Mouse (Mus musculus) spleen, postnatal 10 days (tissue): Measurements from ENCODE around the gene Gm34653.
"Not testable (repeated sequence)": the region's sequence is repeated elsewhere in the genome, so short reads cannot be mapped to it uniquely, and the experiment has no call there.

Experiments used
- DNase-seq, 2 experiments: peaks; one replicate each; pipeline ENCODE4 v3.0.0; 2021 to 2022; ENCODE audit warnings: low spot score in 2 of 2

Gene Gm34653

DNA sequence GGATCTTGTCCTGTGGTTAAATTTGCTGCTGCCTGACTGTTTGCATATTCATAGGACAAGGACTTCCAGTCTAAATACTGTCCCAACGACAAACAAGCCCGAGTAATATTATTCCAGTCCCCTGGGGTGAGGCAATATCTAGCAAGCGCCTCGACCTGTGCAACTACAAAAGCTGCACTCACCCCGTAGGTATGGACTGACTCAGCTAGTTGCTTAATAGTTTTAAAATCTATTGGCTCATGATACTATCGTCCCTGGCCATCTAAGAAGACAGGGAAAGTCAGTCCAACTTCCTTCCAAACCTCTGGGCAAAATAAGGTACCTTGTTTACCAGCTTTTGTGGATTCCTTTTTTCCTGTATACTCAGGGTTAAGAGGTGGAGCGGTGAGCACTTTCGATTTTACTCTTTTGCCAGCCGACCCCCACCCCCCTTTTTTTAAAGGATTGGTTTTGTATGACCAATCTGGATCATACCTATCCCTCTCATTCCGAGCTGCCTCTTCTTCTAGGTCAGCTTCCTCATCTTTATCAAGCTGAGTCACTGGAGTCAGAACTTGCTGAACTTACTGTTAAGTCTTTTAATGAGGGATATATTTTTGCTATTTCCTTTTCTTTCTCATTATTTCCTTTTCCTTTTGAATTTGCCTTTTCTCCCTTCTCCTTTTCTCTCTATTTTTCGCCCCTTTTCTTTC, at the start of gene Gm34653:
TSS of gene Gm34653 (plus strand) at position 242 of the 692 bp plus-strand sequence.
- DNase-seq = not testable (repeated sequence)

GRCm38 (mm10) chr2:34783064-34784020, 49.5 kb upstream of the Gm34653 start:
- DNase-seq = peak; percentile 65 to 80

DNA sequence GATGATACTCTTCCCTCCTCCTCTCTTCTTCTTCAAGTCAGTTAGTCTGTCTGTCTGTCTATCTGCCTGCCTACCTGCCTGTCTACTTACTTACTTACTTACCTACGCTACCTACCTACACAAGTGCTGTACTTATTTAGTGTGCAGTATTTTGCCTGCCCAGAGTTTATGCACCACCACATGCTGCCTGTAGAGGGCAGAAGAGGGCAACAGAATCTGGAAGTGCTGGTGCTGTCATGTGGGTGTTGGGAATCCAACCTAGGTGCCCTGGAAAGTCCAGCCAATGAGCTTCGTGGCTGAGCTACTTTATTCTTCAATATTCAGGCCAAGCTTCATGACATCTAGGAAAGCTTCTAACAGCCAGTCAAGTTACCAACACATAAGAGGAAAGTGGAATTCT, 48.7 kb upstream of the Gm34653 start:
- peak; percentile 78 to 80 for DNase-seq

DNA sequence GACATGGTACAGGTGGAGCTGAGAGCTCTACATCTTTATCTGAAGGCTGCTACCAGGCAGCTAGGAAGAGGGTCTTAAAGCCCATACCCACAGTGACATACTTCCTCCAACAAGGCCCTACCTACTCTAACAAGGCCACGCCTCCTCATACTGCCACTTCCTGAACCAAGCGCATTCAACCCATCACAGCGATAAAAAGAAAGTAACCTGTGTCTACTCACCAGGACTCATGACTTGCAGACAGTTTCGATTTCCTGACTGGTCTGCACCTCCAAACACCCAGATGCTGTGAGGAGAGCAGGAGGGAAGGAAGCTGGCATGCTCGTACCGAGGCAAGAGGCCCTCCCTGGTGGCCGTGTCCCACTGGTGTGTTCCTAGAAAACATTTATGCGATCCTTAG, 42.5 kb upstream of the Gm34653 start:
- peak in 1 of 2 experiments; percentile 65 for DNase-seq

DNA sequence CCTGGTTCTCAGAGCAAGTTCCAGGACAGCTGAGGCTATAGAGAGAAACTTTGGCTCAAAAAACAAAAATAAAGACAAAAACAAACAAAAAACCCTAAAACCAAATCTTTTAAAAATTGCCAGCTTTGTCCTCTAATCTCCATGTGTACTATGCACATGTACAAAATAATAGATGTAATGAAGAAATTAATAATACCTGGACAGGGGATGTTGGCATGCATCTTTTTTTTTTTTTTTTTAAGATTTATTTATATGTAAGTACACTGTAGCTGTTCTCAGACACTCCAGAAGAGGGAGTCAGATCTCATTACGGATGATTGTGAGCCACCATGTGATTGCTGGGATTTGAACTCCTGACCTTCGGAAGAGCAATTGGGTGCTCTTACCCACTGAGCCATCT, 40.3 kb upstream of the Gm34653 start:
- DNase-seq = not testable (repeated sequence)

GRCm38 (mm10) chr2:34794511-34794910, 38.3 kb upstream of the Gm34653 start:
- no peak for DNase-seq

DNA sequence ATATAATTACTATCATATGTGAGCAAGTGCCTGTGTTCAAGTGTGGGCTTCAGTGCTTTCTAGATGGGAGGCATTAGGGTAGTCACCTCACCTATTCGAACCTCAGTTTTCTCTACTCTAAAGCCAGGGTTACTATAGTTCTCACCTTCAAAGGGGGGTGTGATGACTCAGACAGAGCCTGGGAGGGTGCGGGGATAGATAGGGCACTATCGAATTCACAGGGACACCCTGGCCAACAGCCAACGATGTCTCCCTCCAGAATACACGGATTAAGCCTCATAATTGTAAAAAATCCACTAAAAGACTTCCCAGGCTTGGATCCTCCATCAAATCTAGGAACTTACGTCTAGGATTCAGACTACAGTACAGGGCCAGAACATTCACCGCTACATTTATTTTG, 37.4 kb upstream of the Gm34653 start:
- DNase-seq = peak in 1 of 2 experiments; percentile 62

DNA sequence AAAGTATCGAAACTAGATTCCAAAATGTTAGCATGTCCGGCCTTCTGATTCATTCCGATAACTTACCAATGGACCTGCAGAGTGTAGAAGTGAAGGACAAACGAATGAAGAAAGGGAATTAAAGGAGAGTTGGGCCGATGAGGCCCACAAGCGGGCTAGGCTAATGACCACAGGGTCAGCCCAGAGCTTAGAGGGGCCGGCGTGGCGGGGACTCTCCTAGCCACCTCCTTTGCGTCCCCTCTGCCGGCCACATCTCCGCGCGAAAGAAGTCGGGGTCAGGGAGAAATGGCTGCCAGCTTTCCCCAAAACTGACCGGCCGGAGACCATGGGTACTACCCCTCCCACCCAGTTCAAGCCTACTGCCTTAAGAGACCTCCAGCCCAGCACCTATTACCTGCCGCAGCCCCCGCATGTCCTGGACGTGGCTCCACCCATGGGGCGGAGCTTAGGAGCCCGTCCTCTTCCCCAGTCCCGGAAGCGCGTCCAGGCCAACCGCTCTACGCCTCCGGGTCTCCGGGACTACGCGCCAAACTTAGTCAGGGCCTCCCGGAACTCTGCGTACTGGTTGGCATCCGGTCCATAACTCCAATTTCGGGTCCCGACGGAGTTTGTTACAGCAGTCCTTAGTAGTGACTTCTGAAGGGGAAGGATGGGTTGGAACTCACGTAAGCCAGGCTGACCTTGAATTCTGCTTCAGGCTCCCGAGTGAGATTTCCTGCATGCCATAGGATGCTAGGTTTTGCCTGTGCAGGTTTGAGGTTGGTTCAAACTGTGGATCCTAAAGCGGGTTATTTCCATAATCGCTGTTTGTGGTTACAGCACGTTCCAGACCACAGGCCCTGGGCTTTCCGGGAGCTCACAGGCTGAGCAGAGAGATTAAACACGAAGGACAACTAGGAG, 33.2 kb upstream of the Gm34653 start, which contains the start of gene Rabepk:
TSS of gene Rabepk (minus strand) at position 556 of the 900 bp plus-strand sequence.
- DNase-seq = peak; percentile 78 to 89

GRCm38 (mm10) chr2:34800371-34800770, 32.4 kb upstream of the Gm34653 start:
- DNase-seq = no peak

- DNase-seq = peak; percentile 93 to 98
Observed at GRCm38 (mm10) chr2:34801516-34802482, 31.0 kb upstream of the Gm34653 start.

GRCm38 (mm10) chr2:34802565-34803245, 30.1 kb upstream of the Gm34653 start:
- peak; percentile 52 to 66 for DNase-seq

DNA sequence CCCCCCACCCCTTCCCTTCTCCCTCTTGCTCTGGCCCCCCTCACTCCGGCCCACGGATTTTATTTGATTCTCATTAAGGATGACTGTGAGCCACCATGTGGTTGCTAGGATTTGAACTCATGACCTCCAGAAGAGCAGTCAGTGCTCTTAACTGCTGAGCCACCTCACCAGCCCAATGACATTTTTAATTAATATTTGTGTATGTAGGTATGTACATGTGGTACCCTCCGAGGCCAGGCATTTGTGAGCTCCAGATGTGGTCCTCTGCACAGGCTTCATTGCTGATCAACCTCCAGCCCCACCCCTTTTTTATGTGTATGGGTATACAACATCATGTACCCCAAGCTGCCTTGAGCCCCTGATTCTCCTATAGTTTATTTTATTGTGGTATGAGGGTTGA, 29.1 kb upstream of the Gm34653 start:
- DNase-seq = no peak

DNA sequence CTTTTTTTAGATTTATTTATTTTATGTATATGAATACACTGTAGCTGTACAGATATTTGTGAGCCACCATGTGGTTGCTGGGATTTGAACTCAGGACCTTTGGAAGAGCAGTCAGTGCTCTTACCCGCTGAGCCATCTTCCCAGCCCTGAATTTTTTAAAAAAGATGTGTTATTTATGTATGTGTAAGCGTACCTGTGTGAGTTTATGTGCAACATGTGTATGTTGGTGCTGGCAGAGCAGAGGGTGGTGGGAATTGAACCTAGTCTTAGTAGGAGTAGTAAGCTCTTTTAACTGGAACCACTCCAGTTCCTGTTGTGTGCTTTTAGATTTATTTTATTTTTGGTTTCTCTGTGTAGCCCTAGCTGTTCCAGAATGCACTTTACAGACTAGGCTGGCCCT, 28.6 kb upstream of the Gm34653 start:
- DNase-seq = no peak

- DNase-seq = peak in 1 of 2 experiments; percentile 53
Observed at GRCm38 (mm10) chr2:34804815-34805214, 28.0 kb upstream of the Gm34653 start.

GRCm38 (mm10) chr2:34805364-34805950, 27.4 kb upstream of the Gm34653 start:
- DNase-seq = no peak

GRCm38 (mm10) chr2:34808057-34808456, 24.8 kb upstream of the Gm34653 start:
- no peak for DNase-seq

GRCm38 (mm10) chr2:34809568-34809967, 23.2 kb upstream of the Gm34653 start:
- DNase-seq = no peak

DNA sequence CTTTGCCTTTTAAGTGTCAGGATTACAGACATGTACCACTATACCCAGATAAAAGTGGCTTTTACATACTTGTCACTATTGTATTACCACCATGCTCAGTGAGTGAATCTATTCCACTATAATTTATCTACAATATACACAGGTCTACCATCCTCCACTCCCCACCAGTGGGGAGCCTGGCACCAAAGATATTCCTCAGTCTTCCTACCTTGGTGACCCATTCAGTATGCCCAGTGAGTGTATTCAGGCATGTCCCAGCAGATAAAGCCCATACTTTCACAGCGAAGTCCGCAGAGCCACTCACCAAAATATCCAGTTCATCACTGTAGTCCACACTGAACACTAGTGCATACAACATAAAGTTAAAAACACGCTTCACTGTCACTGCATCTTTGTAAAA, 22.0 kb upstream of the Gm34653 start:
- DNase-seq = no peak

DNA sequence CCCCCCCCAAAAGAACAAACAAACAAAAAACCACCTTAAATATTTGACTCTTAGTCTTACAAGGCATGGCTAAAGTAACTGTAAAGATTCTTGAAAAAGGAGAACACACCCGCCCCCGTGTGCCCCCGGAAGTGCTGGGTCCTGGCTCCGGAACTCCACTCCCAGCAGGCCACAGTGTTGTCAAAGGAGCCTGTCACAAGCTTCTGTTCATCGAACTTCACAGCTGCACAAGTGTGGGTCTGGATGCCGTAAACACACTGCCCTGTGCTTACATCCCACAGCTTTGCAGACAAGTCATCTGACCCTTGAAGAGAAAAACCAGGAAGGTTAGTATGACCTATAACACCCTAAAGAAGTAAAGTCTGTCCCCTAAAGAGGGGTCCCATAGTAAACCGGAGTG, 20.1 kb upstream of the Gm34653 start:
- no peak for DNase-seq
